Mouse (Mus musculus) lung, postnatal 0 days (tissue): ENCODE measurements at regions not wholly inside any gene's neighbourhood (a gene's known extent, or its start where the extent isn't known, plus 50 kb on each side); places are given as distances from the start of the nearest gene placed in this dataset.

Experiments used
- CTCF ChIP-seq: IDR thresholded peaks from 2 replicates; pipeline ENCODE4 v1.5.1; 2016; ENCODE audit warnings: antibody characterized with exemption, mild to moderate bottlenecking
- EP300 ChIP-seq: IDR thresholded peaks from 2 replicates; pipeline ENCODE4 v1.6.1; 2016; ENCODE audit warnings: antibody characterized with exemption, mild to moderate bottlenecking, control low read depth

DNA sequence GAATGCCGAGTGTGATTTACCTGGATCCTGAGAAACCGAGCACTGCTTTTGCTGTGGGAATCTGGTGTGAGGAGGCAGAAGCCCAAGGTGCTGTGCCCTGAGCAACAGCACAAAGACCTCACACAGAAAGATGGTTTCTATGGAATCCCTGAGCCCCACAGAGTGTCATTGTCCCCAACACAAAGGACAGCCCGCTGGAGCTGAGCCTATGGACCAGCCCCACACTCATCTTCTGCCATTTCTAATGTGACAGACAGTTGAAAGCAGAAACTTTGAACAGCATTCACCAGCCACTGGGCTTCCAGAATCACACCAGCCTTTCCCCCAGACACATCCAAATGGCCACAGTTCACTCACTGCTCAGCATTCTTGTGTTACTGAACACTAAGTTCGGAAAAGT, 171.5 kb upstream of the A430005L14Rik start:
- TF ChIP-seq CTCF (no peak), EP300 (no peak)
